Mouse (Mus musculus): ENCODE results near the gene Vwa5b2.

GRCm38 (mm10) chr16:20600511-20600910 is 11.2 kb downstream of the Vwa5b2 start:
- no peak for TF ChIP-seq TCF12 (IDR thresholded peaks at IDR 0.05; ENCODE audit: insufficient read depth, poor library complexity, severe bottlenecking)
- TF ChIP-seq CEBPB (IDR thresholded peaks at IDR 0.05; ENCODE audit: insufficient read depth, poor library complexity, severe bottlenecking): no peak
- TF ChIP-seq MAX (IDR thresholded peaks at IDR 0.05; ENCODE audit: low read depth): no peak
- TF ChIP-seq POLR2A (IDR thresholded peaks at IDR 0.05; ENCODE audit: insufficient read length, low read depth): no peak
- no peak for TF ChIP-seq MYOD1 (IDR thresholded peaks at IDR 0.05; ENCODE audit: control insufficient read depth in 1 of 3, insufficient read length in 2 of 3, low read depth in 2 of 3)
- no peak for TF ChIP-seq E2F4 (IDR thresholded peaks at IDR 0.05; ENCODE audit: insufficient read depth)
